Mouse (Mus musculus): ENCODE data around the gene Enpp7. TPM values are rescaled to one million over a fixed set of nuclear protein-coding genes. Genes with fewer than 3 reads are reported as not detected.

Gene Enpp7
- total and polyA plus RNA-seq, 2 experiments from 2014 or later: not detected

DNA sequence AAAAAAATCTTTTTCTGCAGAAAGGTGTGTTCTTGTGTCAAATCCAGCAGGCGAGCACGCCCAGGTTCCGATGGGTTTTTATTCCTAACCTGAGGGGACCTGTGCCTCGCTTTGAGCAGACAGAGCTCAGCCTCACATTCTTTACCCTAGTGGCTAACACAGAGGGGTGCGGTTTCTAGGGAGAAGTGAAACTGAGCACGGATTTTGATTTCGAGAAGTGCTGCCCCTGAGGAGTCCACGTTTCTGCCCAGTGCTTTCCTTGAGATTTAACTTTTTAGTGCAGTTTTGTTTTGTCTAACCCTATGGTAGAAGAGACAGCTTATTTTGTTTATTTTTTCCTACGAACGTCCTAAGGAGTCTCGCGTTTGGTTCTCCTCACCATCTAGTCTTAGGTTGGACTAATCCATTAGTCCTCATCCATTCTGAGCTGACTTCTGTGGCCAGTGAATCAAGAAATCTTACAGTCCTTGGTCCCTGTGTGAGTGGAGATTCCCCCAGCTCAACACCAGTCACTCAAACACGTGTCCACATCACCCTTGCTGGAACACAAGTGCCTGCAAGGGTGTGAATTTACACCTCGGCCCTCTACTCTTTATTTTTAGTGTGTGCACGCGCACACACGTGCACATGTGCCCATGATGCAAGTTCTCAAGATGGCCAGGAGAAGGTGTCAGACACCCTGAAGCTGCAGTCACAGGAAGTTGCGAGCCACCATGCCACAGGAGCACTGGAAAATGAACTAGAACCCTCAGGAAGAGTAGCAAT, 6.8 kb upstream of the Enpp7 start:
- 65% methylated on average over 18 of the region's 18 CpGs for WGBS
- TF ChIP-seq CTCF (IDR thresholded peaks at IDR 0.05; ENCODE audit: low read depth): no peak
- no peak for TF ChIP-seq EP300 (IDR thresholded peaks at IDR 0.05; ENCODE audit: low read depth)
- H3K27me3 ChIP-seq (ENCODE audit: control insufficient read depth, insufficient read depth, low read length): peaks cover 26% of the 10 kb centered on the region

GRCm38 (mm10) chr11:118982593-118983113, 5.3 kb upstream of the Enpp7 start:
- WGBS: 38% methylated on average over 12 of the region's 12 CpGs
- Histone ChIP-seq H3K4me1 (ENCODE audit: control insufficient read depth, insufficient read depth) (no peaks in the 10 kb centered on the region), H3K4me3 (ENCODE audit: low read depth, low read length) (no peak overlapping the region), H3K9ac (replicated peaks; ENCODE audit: low read depth, low read length) (no peak overlapping the region), H3K36me3 (replicated peaks; ENCODE audit: control insufficient read depth, insufficient read depth, low read length) (no peaks in the 10 kb centered on the region), H3K9me3 (replicated peaks; ENCODE audit: control insufficient read depth, low read length) (no peaks in the 10 kb centered on the region), H3K4me2 (ENCODE audit: low read depth, low read length) (no peak overlapping the region), H3K27me3 (ENCODE audit: control insufficient read depth, insufficient read depth, low read length) (peaks cover 19% of the 10 kb centered on the region; the same call in 1 of the 2 replicates), H3K27ac (ENCODE audit: low read depth) (no peak overlapping the region)
- ATAC-seq (ENCODE audit: insufficient read depth, low read depth): no peak
- no peak for TF ChIP-seq CTCF (IDR thresholded peaks at IDR 0.05; ENCODE audit: low read depth)
- no peak for DNase-seq (ENCODE audit: low spot score)

More for the DNA sequence above, 6.8 kb upstream of the Enpp7 start:
- H3K4me1 ChIP-seq (ENCODE audit: control insufficient read depth, insufficient read depth): no peaks in the 10 kb centered on the region
- no peak overlapping the region for H3K27ac ChIP-seq (ENCODE audit: low read depth)
- H3K4me3 ChIP-seq (ENCODE audit: low read depth, low read length): no peak overlapping the region
- ATAC-seq (ENCODE audit: insufficient read depth, low read depth) (no peak), DNase-seq (ENCODE audit: low spot score) (no peak)
- H3K36me3 ChIP-seq (replicated peaks; ENCODE audit: control insufficient read depth, insufficient read depth, low read length): no peaks in the 10 kb centered on the region
- H3K4me2 ChIP-seq (ENCODE audit: low read depth, low read length): no peak overlapping the region
- H3K9me3 ChIP-seq (replicated peaks; ENCODE audit: control insufficient read depth, low read length): no peaks in the 10 kb centered on the region
- no peak overlapping the region for H3K9ac ChIP-seq (replicated peaks; ENCODE audit: low read depth, low read length)

- Histone ChIP-seq H3K4me3 (ENCODE audit: low read depth, low read length) (no peak overlapping the region), H3K9ac (replicated peaks; ENCODE audit: low read depth, low read length) (no peak overlapping the region), H3K4me1 (ENCODE audit: control insufficient read depth, insufficient read depth) (no peaks in the 10 kb centered on the region), H3K27me3 (ENCODE audit: control insufficient read depth, insufficient read depth, low read length) (no peaks in the 10 kb centered on the region), H3K9me3 (replicated peaks; ENCODE audit: control insufficient read depth, low read length) (no peaks in the 10 kb centered on the region), H3K27ac (ENCODE audit: low read depth) (no peak overlapping the region), H3K4me2 (ENCODE audit: low read depth, low read length) (no peak overlapping the region), H3K36me3 (replicated peaks; ENCODE audit: control insufficient read depth, insufficient read depth, low read length) (no peaks in the 10 kb centered on the region)
- 53% methylated on average over 5 of the region's 5 CpGs for WGBS
- DNase-seq (ENCODE audit: low spot score): no peak
- TF ChIP-seq EP300 (IDR thresholded peaks at IDR 0.05; ENCODE audit: low read depth) (no peak), CTCF (IDR thresholded peaks at IDR 0.05; ENCODE audit: low read depth) (no peak)
- no peak for ATAC-seq (ENCODE audit: insufficient read depth, low read depth)
Observed at GRCm38 (mm10) chr11:118985571-118985970, 2.4 kb upstream of the Enpp7 start.

DNA sequence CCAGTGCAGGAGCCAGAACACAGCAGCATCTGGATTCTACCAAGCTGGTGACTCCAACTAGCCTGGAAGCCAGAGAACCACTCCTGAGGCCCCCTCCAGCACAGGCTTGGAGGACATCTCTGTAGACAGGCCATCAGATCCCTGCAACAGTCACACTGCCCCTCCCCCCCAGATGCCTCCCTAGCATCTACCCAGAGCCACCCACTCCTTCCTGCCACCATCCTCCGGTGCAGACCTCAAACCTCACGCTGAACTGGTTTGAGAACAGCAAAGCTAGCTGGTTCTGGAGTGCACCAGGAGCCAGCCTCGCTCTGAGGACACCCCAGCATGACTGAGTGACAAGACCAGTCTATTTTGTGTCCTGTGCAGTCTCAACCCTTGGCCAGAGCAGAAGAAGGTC, 4.8 kb downstream of the Enpp7 start:
- Histone ChIP-seq H3K36me3 (replicated peaks; ENCODE audit: control insufficient read depth, insufficient read depth, low read length) (no peaks in the 10 kb centered on the region), H3K4me2 (ENCODE audit: low read depth, low read length) (no peak overlapping the region), H3K27me3 (ENCODE audit: control insufficient read depth, insufficient read depth, low read length) (0 out of 2 replicates have a peak, but pooled peaks cover 5% of the 10 kb centered on the region), H3K9ac (replicated peaks; ENCODE audit: low read depth, low read length) (no peak overlapping the region), H3K9me3 (replicated peaks; ENCODE audit: control insufficient read depth, low read length) (no peaks in the 10 kb centered on the region), H3K4me3 (ENCODE audit: low read depth, low read length) (no peak overlapping the region), H3K27ac (ENCODE audit: low read depth) (no peak overlapping the region), H3K4me1 (ENCODE audit: control insufficient read depth, insufficient read depth) (no peaks in the 10 kb centered on the region)
- TF ChIP-seq EP300 (IDR thresholded peaks at IDR 0.05; ENCODE audit: low read depth) (no peak), CTCF (IDR thresholded peaks at IDR 0.05; ENCODE audit: low read depth) (no peak)
- WGBS: 47% methylated on average over 3 of the region's 3 CpGs
- ATAC-seq (ENCODE audit: insufficient read depth, low read depth) (no peak), DNase-seq (ENCODE audit: low spot score) (no peak)

DNA sequence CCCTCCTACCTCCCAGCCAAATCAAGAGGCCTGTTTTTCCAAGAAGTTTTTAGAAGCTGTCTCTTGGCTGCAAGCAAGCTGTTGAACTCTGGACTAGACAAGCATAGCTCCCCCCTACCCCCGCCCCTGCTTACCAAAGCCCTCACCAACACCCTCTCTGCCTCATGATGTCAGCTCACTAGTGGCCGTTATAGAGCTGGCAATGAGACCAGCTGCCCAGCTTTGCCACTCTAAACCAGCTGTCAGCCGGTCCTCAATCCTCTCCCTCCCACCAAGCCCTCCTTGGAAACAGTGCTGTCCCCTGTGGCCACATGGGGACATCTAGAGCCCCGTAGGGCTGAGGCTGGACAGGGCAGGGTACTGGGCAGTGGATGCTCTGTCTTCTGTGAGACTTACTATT, 7.5 kb downstream of the Enpp7 start:
- Histone ChIP-seq H3K4me3 (ENCODE audit: low read depth, low read length) (no peak overlapping the region), H3K36me3 (replicated peaks; ENCODE audit: control insufficient read depth, insufficient read depth, low read length) (no peaks in the 10 kb centered on the region), H3K27ac (ENCODE audit: low read depth) (no peak overlapping the region), H3K27me3 (ENCODE audit: control insufficient read depth, insufficient read depth, low read length) (peaks cover 30% of the 10 kb centered on the region), H3K9me3 (replicated peaks; ENCODE audit: control insufficient read depth, low read length) (no peaks in the 10 kb centered on the region), H3K9ac (replicated peaks; ENCODE audit: low read depth, low read length) (no peak overlapping the region), H3K4me2 (ENCODE audit: low read depth, low read length) (no peak overlapping the region), H3K4me1 (ENCODE audit: control insufficient read depth, insufficient read depth) (no peaks in the 10 kb centered on the region)
- DNase-seq (ENCODE audit: low spot score): no peak
- no peak for TF ChIP-seq CTCF (IDR thresholded peaks at IDR 0.05; ENCODE audit: low read depth)
- no peak for TF ChIP-seq EP300 (IDR thresholded peaks at IDR 0.05; ENCODE audit: low read depth)
- ATAC-seq (ENCODE audit: insufficient read depth, low read depth): no peak
- WGBS: 29% methylated on average over 4 of the region's 4 CpGs
